8 mouse cellular contexts compared by ENCODE assay signal in the genomic region with DNA sequence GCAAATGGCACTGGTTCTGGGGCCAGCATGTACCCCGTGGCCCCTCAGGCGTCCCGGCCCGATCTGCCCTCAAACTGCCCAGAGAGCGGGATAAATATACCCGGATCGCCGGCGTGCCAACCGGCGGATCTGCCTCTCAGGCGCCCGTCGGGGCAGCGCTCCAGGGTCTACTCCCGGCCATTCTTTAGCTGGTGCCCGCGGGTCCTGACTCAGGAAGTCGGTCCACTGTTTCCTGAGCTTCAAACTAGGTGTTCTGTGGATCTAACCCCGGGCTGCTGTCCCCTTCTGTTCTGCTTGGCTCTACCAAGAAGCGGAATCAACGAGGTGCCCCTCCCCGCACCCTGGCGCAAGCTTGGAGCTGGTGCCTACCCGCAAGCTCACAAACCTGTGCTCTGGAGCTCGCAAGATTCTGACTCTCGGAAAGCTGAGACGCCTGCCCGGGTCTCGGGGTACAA. TPM values are rescaled to one million over a fixed set of nuclear protein-coding genes. Genes with fewer than 3 reads are reported as not detected.
DNase-seq lines count a peak whose midpoint lies in the region; ATAC-seq and TF ChIP-seq lines count a peak whose summit lies in the region.

No protein-coding gene starts in this region.

- TF ChIP-seq EP300 in stomach, postnatal 0 days (optimal IDR thresholded peaks at IDR 0.05): no peak

- peak overlapping the region; percentile 51 for H3K27ac ChIP-seq in cortical plate, adult 2 months (ENCODE audit: insufficient read depth, low read length)
- no peak overlapping the region for H3K27ac ChIP-seq in heart, embryonic 15.5 days
- 0 out of 2 replicates have a peak overlapping the region, but pooled peaks have one; percentile 57 for H3K27ac ChIP-seq in limb, embryonic 15.5 days
- H3K27ac ChIP-seq in stomach, postnatal 0 days (replicated peaks): no peak overlapping the region

- TF ChIP-seq CTCF in E14TG2a.4 (conservative IDR thresholded peaks at IDR 0.05; ENCODE audit: low read length): no peak
- no peak for TF ChIP-seq CTCF in cortical plate, adult 2 months (IDR thresholded peaks at IDR 0.05; ENCODE audit: extremely low read depth, insufficient read depth, low read length)
- TF ChIP-seq CTCF in stomach, postnatal 0 days (IDR thresholded peaks at IDR 0.05; ENCODE audit: low read depth): no peak

- H3K27me3 ChIP-seq in E14TG2a.4 (ENCODE audit: insufficient read depth, low read length): peaks cover 92% of the 10 kb centered on the region
- peaks cover 18% of the 10 kb centered on the region for H3K27me3 ChIP-seq in heart, embryonic 15.5 days
- H3K27me3 ChIP-seq in limb, embryonic 15.5 days: peaks cover 14% of the 10 kb centered on the region
- no peaks in the 10 kb centered on the region; the same call in 1 of the 2 replicates for H3K27me3 ChIP-seq in stomach, postnatal 0 days (ENCODE audit: control insufficient read depth, insufficient read depth, low read length)

- ATAC-seq in heart, embryonic 15.5 days (replicated peaks; ENCODE audit: insufficient number of reproducible peaks, insufficient read depth, low FRiP score, low read depth): peak; percentile 4; the same call in 1 of the 2 replicates
- ATAC-seq in limb, embryonic 15.5 days (ENCODE audit: insufficient number of reproducible peaks, low FRiP score, low TSS enrichment, low read depth): no peak
- ATAC-seq in stomach, postnatal 0 days (ENCODE audit: low FRiP score, low TSS enrichment): 0 out of 2 replicates have a peak, but pooled peaks have one; percentile 2

- TF ChIP-seq POLR2A in cortical plate, adult 2 months (IDR thresholded peaks at IDR 0.05; ENCODE audit: extremely low read depth, insufficient read depth, low read length): no peak

- H3K4me2 ChIP-seq in heart, embryonic 15.5 days: peak overlapping the region; percentile 86
- peak overlapping the region; percentile 92 for H3K4me2 ChIP-seq in limb, embryonic 15.5 days
- H3K4me2 ChIP-seq in stomach, postnatal 0 days (replicated peaks; ENCODE audit: low read depth): peak overlapping the region; percentile 78

- WGBS in heart, embryonic 15.5 days: 1% methylated on average over 30 of the region's 30 CpGs
- under 1% methylated on average over 30 of the region's 30 CpGs for WGBS in limb, embryonic 15.5 days
- 1% methylated on average over 30 of the region's 30 CpGs for WGBS in stomach, postnatal 0 days

- intact Hi-C loops in left cerebral cortex, postnatal 4 days (cut with DNase I): no loop called here

- H3K36me3 ChIP-seq in E14TG2a.4 (ENCODE audit: insufficient read depth, low read length): no peaks in the 10 kb centered on the region
- no peaks in the 10 kb centered on the region for H3K36me3 ChIP-seq in heart, embryonic 15.5 days
- H3K36me3 ChIP-seq in limb, embryonic 15.5 days: no peaks in the 10 kb centered on the region
- H3K36me3 ChIP-seq in stomach, postnatal 0 days (ENCODE audit: control insufficient read depth, insufficient read depth, low read length): no peaks in the 10 kb centered on the region

- DNase-seq in stomach, postnatal 0 days (ENCODE audit: low spot score): peak; percentile 42
- DNase-seq in left cerebral cortex, postnatal 4 days: no peak
- DNase-seq in adrenal gland, adult (ENCODE audit: inconsistent age in 2 of 2, low spot score in 1 of 2): no peak
- no peak for DNase-seq in thymus, postnatal 25 days

- peak overlapping the region; percentile 79 for H3K4me3 ChIP-seq in E14TG2a.4 (replicated peaks; ENCODE audit: low read length)
- H3K4me3 ChIP-seq in cortical plate, adult 2 months (ENCODE audit: insufficient read depth, low read length): peak overlapping the region; percentile 37
- H3K4me3 ChIP-seq in heart, embryonic 15.5 days: peak overlapping the region; percentile 48
- peak overlapping the region; percentile 49 for H3K4me3 ChIP-seq in limb, embryonic 15.5 days
- peak overlapping the region; percentile 35 for H3K4me3 ChIP-seq in stomach, postnatal 0 days (ENCODE audit: low read depth, low read length)

- H3K9ac ChIP-seq in heart, embryonic 15.5 days: peak overlapping the region; percentile 47
- peak overlapping the region; percentile 37; the same call in 1 of the 2 replicates for H3K9ac ChIP-seq in limb, embryonic 15.5 days
- peak overlapping the region; percentile 47; the same call in 1 of the 2 replicates for H3K9ac ChIP-seq in stomach, postnatal 0 days (ENCODE audit: low read length)

- peaks cover 40% of the 10 kb centered on the region for H3K4me1 ChIP-seq in E14TG2a.4 (replicated peaks; ENCODE audit: low read depth, low read length)
- H3K4me1 ChIP-seq in cortical plate, adult 2 months (ENCODE audit: control insufficient read depth, insufficient read depth, low read length): no peaks in the 10 kb centered on the region
- H3K4me1 ChIP-seq in heart, embryonic 15.5 days (replicated peaks): peaks cover 45% of the 10 kb centered on the region
- peaks cover 21% of the 10 kb centered on the region for H3K4me1 ChIP-seq in limb, embryonic 15.5 days
- H3K4me1 ChIP-seq in stomach, postnatal 0 days (replicated peaks; ENCODE audit: control insufficient read depth, insufficient read depth): peaks cover 5% of the 10 kb centered on the region

- no peaks in the 10 kb centered on the region for H3K9me3 ChIP-seq in E14TG2a.4 (ENCODE audit: low read length)
- no peaks in the 10 kb centered on the region for H3K9me3 ChIP-seq in heart, embryonic 15.5 days (replicated peaks)
- no peaks in the 10 kb centered on the region for H3K9me3 ChIP-seq in limb, embryonic 15.5 days
- no peaks in the 10 kb centered on the region for H3K9me3 ChIP-seq in stomach, postnatal 0 days (ENCODE audit: control insufficient read depth, low read length)

RNA-seq across cellular contexts. Expression of gene Slc38a3, which starts 2.6 kb away (rescaled TPM):
- polyA plus RNA-seq in cortical plate, adult 2 months (2012; rRNA removed): 134 and 156 TPM in 2 replicates
- 2.5 and 3.6 TPM in 2 replicates for polyA plus RNA-seq in heart, embryonic 15.5 days (2015; fragmentation: Nextera tagmentation; extraction: Ambion mirVana)
- 5.0 and 5.1 TPM in 2 replicates for polyA plus RNA-seq in limb, embryonic 15.5 days (2015; fragmentation: Nextera tagmentation; extraction: Ambion mirVana)
- 0.95 and 1.1 TPM in 2 replicates for polyA plus RNA-seq in stomach, postnatal 0 days (2015; fragmentation: Nextera tagmentation; extraction: Ambion mirVana)
- 10 to 100 TPM; 65.0 to 68.4 TPM for total RNA-seq in left cerebral cortex, postnatal 4 days (2021)

RNA-seq across cellular contexts. Expression of gene Gnat1, which starts 12.7 kb away (rescaled TPM):
- 0.40 and 0.42 TPM in 2 replicates for polyA plus RNA-seq in cortical plate, adult 2 months (2012; rRNA removed)
- 0.53 and 0.98 TPM in 2 replicates for polyA plus RNA-seq in heart, embryonic 15.5 days (2015; fragmentation: Nextera tagmentation; extraction: Ambion mirVana)
- 2.8 TPM in 2 replicates for polyA plus RNA-seq in limb, embryonic 15.5 days (2015; fragmentation: Nextera tagmentation; extraction: Ambion mirVana)
- polyA plus RNA-seq in stomach, postnatal 0 days (2015; fragmentation: Nextera tagmentation; extraction: Ambion mirVana): 2.1 and 2.9 TPM in 2 replicates
- 1 to 10 TPM in 1 of 2 experiments, under 1 TPM in 1; 0.30 to 1.1 TPM for total RNA-seq in left cerebral cortex, postnatal 4 days (2021)

RNA-seq across cellular contexts. Expression of gene Gnai2, which starts 31.6 kb away (rescaled TPM):
- 283 and 286 TPM in 2 replicates for polyA plus RNA-seq in cortical plate, adult 2 months (2012; rRNA removed)
- 367 and 431 TPM in 2 replicates for polyA plus RNA-seq in heart, embryonic 15.5 days (2015; fragmentation: Nextera tagmentation; extraction: Ambion mirVana)
- 385 and 394 TPM in 2 replicates for polyA plus RNA-seq in limb, embryonic 15.5 days (2015; fragmentation: Nextera tagmentation; extraction: Ambion mirVana)
- polyA plus RNA-seq in stomach, postnatal 0 days (2015; fragmentation: Nextera tagmentation; extraction: Ambion mirVana): 189 and 195 TPM in 2 replicates
- total RNA-seq in left cerebral cortex, postnatal 4 days (2021): 100 to 1,000 TPM; 302 to 303 TPM

RNA-seq across cellular contexts. Expression of gene Sema3f, which starts 43.5 kb away (rescaled TPM):
- 29.1 and 30.1 TPM in 2 replicates for polyA plus RNA-seq in cortical plate, adult 2 months (2012; rRNA removed)
- 4.1 and 7.1 TPM in 2 replicates for polyA plus RNA-seq in heart, embryonic 15.5 days (2015; fragmentation: Nextera tagmentation; extraction: Ambion mirVana)
- 26.6 and 38.2 TPM in 2 replicates for polyA plus RNA-seq in limb, embryonic 15.5 days (2015; fragmentation: Nextera tagmentation; extraction: Ambion mirVana)
- 11.7 and 15.1 TPM in 2 replicates for polyA plus RNA-seq in stomach, postnatal 0 days (2015; fragmentation: Nextera tagmentation; extraction: Ambion mirVana)
- 10 to 100 TPM; 44.6 to 52.6 TPM for total RNA-seq in left cerebral cortex, postnatal 4 days (2021)

RNA-seq across cellular contexts. Expression of gene Sema3b, which starts 57.7 kb away (rescaled TPM):
- polyA plus RNA-seq in cortical plate, adult 2 months (2012; rRNA removed): 2.4 and 4.3 TPM in 2 replicates
- polyA plus RNA-seq in heart, embryonic 15.5 days (2015; fragmentation: Nextera tagmentation; extraction: Ambion mirVana): 9.7 and 10.7 TPM in 2 replicates
- polyA plus RNA-seq in limb, embryonic 15.5 days (2015; fragmentation: Nextera tagmentation; extraction: Ambion mirVana): 13.6 and 23.6 TPM in 2 replicates
- polyA plus RNA-seq in stomach, postnatal 0 days (2015; fragmentation: Nextera tagmentation; extraction: Ambion mirVana): 16.3 and 19.1 TPM in 2 replicates
- 1 to 10 TPM; 3.9 to 5.6 TPM for total RNA-seq in left cerebral cortex, postnatal 4 days (2021)

Comparison
In these comparisons a context has a peak if more than half of its experiments do, and no peak if none do; other contexts are left out.
1. H3K27ac ChIP-seq: peak in cortical plate, adult 2 months (single experiment) and limb, embryonic 15.5 days (single experiment); none in heart, embryonic 15.5 days (single experiment) and stomach, postnatal 0 days (single experiment).
2. RNA of gene Slc38a3, which starts 2.6 kb away (polyA plus RNA-seq): 134 to 156 TPM in cortical plate, adult 2 months; 5.0 to 5.1 TPM in limb, embryonic 15.5 days, 2.5 to 3.6 TPM in heart, embryonic 15.5 days and 0.95 to 1.1 TPM in stomach, postnatal 0 days; every median in the first group is over 10 times any median in the second.
3. Peak in every context shown above with its lines, with median percentiles within 50 percentile points of each other: H3K4me3 ChIP-seq, H3K4me2 ChIP-seq and H3K9ac ChIP-seq.